Mouse (Mus musculus) thymus, adult 2 months (tissue): ENCODE measurements at regions not wholly inside any gene's neighbourhood (a gene's known extent, or its start where the extent isn't known, plus 50 kb on each side); places are given as distances from the start of the nearest gene placed in this dataset.

Experiments used
- CTCF ChIP-seq: fragments of 200-500 bp; IDR thresholded peaks from 2 replicates; pipeline ENCODE4 v1.5.1; 2012; ENCODE audit warnings: mild to moderate bottlenecking, control low read depth, low read length, moderate library complexity, borderline replicate concordance; ENCODE audit not compliant: control insufficient read depth, poor library complexity, insufficient read depth; ENCODE audit errors: extremely low read depth
- POLR2A ChIP-seq: fragments of 200-500 bp; IDR thresholded peaks from 2 replicates; pipeline ENCODE4 v1.6.1; 2012; ENCODE audit warnings: mild to moderate bottlenecking, low read length, control low read depth, moderate library complexity; ENCODE audit not compliant: control insufficient read depth, poor library complexity, insufficient read depth; ENCODE audit errors: extremely low read depth

- TF ChIP-seq CTCF (no peak), POLR2A (no peak)
Observed at GRCm38 (mm10) chr17:4641166-4641565, 353.0 kb upstream of the Arid1b start.
